Mouse (Mus musculus) splenic B cell, adult 2 months (primary cell): ENCODE data around the gene Neurl1b.

Source experiments
- DNase-seq: peaks from one replicate; pipeline ENCODE4 v3.0.0-alpha.2; 2011; ENCODE audit warnings: low read depth, low spot score
- H3K27me3 ChIP-seq: 2 replicates; pipeline ENCODE4 v1.6.1; 2012; ENCODE audit warnings: mild to moderate bottlenecking, low read length, moderate library complexity, mixed read lengths; ENCODE audit not compliant: control insufficient read depth, poor library complexity, insufficient read depth, severe bottlenecking
- H3K36me3 ChIP-seq: 2 replicates; pipeline ENCODE4 v1.6.1; 2012; ENCODE audit warnings: mild to moderate bottlenecking, low read length, moderate library complexity, mixed read lengths; ENCODE audit not compliant: control insufficient read depth, poor library complexity, insufficient read depth, severe bottlenecking

The Neurl1b gene

DNA sequence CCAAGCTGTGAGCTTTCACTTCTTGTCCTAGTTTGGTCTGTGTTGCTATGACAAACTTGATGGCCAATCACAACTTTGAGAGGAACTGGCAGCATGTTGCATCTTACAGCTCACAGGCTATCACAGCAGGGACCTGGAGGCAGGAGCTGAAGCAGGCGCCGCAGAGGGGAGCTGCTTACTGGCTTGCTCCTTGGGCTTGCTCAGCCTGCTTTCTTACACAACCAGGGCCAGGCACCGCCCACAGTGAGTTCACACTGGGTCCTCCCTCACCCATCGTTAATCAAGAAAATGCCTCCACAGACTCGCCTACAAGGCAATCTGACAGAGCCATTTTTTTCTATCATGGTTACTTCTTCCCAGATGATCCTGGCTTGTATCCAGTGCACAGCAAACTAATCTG lies 72.6 kb downstream of the Neurl1b start:
- Histone ChIP-seq H3K36me3 (no peaks in the 10 kb centered on the region), H3K27me3 (no peaks in the 10 kb centered on the region)
- no peak for DNase-seq

DNA sequence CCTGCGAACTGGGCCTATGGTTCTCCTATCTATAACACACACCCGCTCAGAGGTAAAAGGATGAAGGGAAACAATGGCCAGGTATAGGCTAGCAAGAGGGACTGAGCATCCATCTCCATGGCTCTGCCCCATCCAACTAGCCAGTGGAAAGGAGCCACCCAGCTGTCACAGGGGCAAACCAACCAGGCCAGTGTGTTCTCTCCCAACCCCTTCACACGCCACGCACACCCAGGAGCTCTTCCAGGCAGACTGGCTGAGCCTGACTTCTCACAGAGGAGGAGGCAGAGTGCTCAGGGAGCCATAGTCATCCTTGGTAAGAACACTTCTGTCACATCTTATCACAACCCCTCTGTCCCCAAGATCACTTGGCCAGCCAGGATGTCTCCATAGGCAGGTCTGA lies 73.3 kb downstream of the Neurl1b start:
- DNase-seq = no peak
- no peaks in the 10 kb centered on the region for H3K27me3 ChIP-seq
- H3K36me3 ChIP-seq = no peaks in the 10 kb centered on the region

DNA sequence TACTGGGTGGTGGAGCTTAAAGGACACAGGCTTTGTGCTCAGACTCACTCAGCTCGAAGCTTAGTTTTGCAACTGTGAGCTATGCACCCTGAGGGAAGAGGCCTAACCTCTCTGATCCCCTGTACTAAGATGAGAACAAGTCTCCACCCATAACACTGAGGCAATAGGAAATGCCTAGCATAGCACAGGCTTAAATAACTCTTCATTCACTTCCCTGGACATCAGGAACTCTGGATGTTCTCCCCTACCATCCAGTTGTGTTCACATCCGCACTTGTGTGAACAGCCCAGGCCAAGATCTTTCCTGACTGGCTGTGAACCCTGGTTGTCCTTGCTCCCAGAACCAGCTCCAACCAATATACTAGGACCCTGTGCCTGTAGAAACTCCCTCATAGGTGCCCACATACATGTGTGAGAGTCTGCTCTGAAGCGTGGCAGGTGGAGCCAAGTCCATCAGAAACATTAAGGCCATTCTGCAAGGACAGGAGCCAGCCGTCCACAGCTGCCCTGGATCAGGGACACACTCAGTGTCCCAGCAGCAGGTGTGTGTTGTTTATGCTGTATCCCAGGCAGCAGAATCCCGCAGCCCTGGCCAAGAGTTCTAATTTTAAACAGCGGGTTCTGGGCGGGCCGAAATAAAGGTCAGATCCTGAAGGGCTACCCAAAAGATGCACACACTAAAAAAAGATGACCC lies 74.2 kb downstream of the Neurl1b start:
- no peaks in the 10 kb centered on the region for H3K36me3 ChIP-seq
- no peaks in the 10 kb centered on the region for H3K27me3 ChIP-seq
- DNase-seq = no peak

- no peaks in the 10 kb centered on the region for H3K36me3 ChIP-seq
- no peak for DNase-seq
Measured at GRCm38 (mm10) chr17:26490072-26490471, 75.4 kb downstream of the Neurl1b start.

DNA sequence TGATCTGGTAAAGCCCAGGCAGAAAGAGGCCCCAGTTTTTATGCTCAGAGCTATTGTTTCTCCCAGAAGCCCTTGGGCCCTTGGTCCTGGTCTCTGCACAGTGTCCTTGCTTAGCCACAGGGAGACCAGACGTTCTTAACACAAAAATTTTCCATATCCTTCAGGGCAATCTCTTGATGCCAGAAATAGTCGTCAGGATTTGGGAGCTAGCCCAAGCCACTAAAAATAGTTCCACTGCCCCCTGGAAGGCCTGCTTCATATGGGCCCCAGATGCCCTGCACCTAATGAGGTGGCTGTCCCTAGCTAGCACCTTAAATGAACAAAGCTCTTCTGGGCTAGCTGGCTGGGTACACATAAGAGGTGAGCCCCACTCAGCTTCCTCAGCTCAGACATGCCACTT lies 76.3 kb downstream of the Neurl1b start:
- Histone ChIP-seq H3K27me3 (no peaks in the 10 kb centered on the region), H3K36me3 (no peaks in the 10 kb centered on the region)
- no peak for DNase-seq

More at GRCm38 (mm10) chr17:26490072-26490471, 75.4 kb downstream of the Neurl1b start:
- no peaks in the 10 kb centered on the region for H3K27me3 ChIP-seq

- no peaks in the 10 kb centered on the region for H3K36me3 ChIP-seq
- H3K27me3 ChIP-seq = no peaks in the 10 kb centered on the region
- no peak for DNase-seq
Measured at GRCm38 (mm10) chr17:26492246-26492645, 77.6 kb downstream of the Neurl1b start.

- no peak for DNase-seq
- Histone ChIP-seq H3K36me3 (no peaks in the 10 kb centered on the region), H3K27me3 (no peaks in the 10 kb centered on the region)
Measured at GRCm38 (mm10) chr17:26494642-26495468, 80.2 kb downstream of the Neurl1b start.
